Mouse (Mus musculus): ENCODE results near the gene Abr.

Abr gene

GRCm38 (mm10) chr11:76622152-76622565 lies at the start of gene Abr:
Abr (minus strand) TSS chr11:76622314.
- in situ Hi-C loops (cut with MboI, MseI): no loop called here

GRCm38 (mm10) chr11:76667807-76668206 lies 45.7 kb upstream of the Abr start:
- in situ Hi-C loops (cut with MboI, MseI): no loop called here

GRCm38 (mm10) chr11:76666002-76666649 lies 44.0 kb upstream of the Abr start:
- in situ Hi-C loops (cut with MboI, MseI): no loop called here

- in situ Hi-C loops (cut with MboI, MseI): no loop called here
These were observed 39.8 kb upstream of the Abr start for GRCm38 (mm10) chr11:76661790-76662468.

- in situ Hi-C loops (cut with MboI, MseI): no loop called here
These were observed 37.2 kb upstream of the Abr start for GRCm38 (mm10) chr11:76659138-76659930.

- in situ Hi-C loops (cut with MboI, MseI): no loop called here
These were observed 35.4 kb upstream of the Abr start for GRCm38 (mm10) chr11:76657450-76657970.

- in situ Hi-C loops (cut with MboI, MseI): no loop called here
These were observed 33.0 kb upstream of the Abr start for GRCm38 (mm10) chr11:76655106-76655505.

GRCm38 (mm10) chr11:76652838-76653334 lies 30.8 kb upstream of the Abr start:
- in situ Hi-C loops (cut with MboI, MseI): no loop called here

GRCm38 (mm10) chr11:76650862-76651560 lies 28.9 kb upstream of the Abr start:
- in situ Hi-C loops (cut with MboI, MseI): no loop called here

- in situ Hi-C loops (cut with MboI, MseI): loop anchor here (5.0 kb wide), 1 partner anchor 100 kb away; no protein-coding TSS in a partner anchor
These were observed 25.4 kb upstream of the Abr start for GRCm38 (mm10) chr11:76647500-76647899.

- in situ Hi-C loops (cut with MboI, MseI): loop anchor here (5.0 kb wide), 1 partner anchor 100 kb away; no protein-coding TSS in a partner anchor
These were observed 24.9 kb upstream of the Abr start for GRCm38 (mm10) chr11:76647062-76647461.

- in situ Hi-C loops (cut with MboI, MseI): loop anchor here (5.0 kb wide), 1 partner anchor 99 kb away; no protein-coding TSS in a partner anchor
These were observed 23.8 kb upstream of the Abr start for GRCm38 (mm10) chr11:76645955-76646354.

GRCm38 (mm10) chr11:76645036-76645435 lies 22.9 kb upstream of the Abr start:
- in situ Hi-C loops (cut with MboI, MseI): loop anchor here (5.0 kb wide), 1 partner anchor 98 kb away; no protein-coding TSS in a partner anchor

- in situ Hi-C loops (cut with MboI, MseI): no loop called here
These were observed 22.1 kb upstream of the Abr start for GRCm38 (mm10) chr11:76644257-76644656.

- in situ Hi-C loops (cut with MboI, MseI): no loop called here
These were observed 18.1 kb upstream of the Abr start for GRCm38 (mm10) chr11:76640231-76640630.

GRCm38 (mm10) chr11:76639269-76639985 lies 17.3 kb upstream of the Abr start:
- in situ Hi-C loops (cut with MboI, MseI): no loop called here

- in situ Hi-C loops (cut with MboI, MseI): no loop called here
These were observed 8.4 kb upstream of the Abr start for GRCm38 (mm10) chr11:76630487-76630886.

- in situ Hi-C loops (cut with MboI, MseI): no loop called here
These were observed 7.9 kb upstream of the Abr start for GRCm38 (mm10) chr11:76630023-76630422.

GRCm38 (mm10) chr11:76628613-76629012 lies 6.5 kb upstream of the Abr start:
- in situ Hi-C loops (cut with MboI, MseI): no loop called here

- in situ Hi-C loops (cut with MboI, MseI): no loop called here
These were observed 2.8 kb upstream of the Abr start for GRCm38 (mm10) chr11:76624881-76625280.

Measured in regulatory T cell (primary cell).